In genomic region chr10:71479700-71480325, GRCm38 (mm10) we compare ENCODE assay signal across 8 mouse cellular contexts.
DNase-seq lines count a peak whose midpoint lies in the region.

No protein-coding gene starts in this region.

- H3K4me1 ChIP-seq in limb, embryonic 10.5 days = no peaks in the 10 kb centered on the region

- no peaks in the 10 kb centered on the region for H3K9me3 ChIP-seq in limb, embryonic 10.5 days (replicated peaks)

- H3K27me3 ChIP-seq in limb, embryonic 10.5 days (ENCODE audit: low read depth, poor library complexity, severe bottlenecking) = no peaks in the 10 kb centered on the region

- no peak overlapping the region for H3K4me3 ChIP-seq in limb, embryonic 10.5 days

- DNase-seq in 3134 (ENCODE audit: extremely low read depth, insufficient read length, low spot score) = peak; percentile 10
- peak; percentile 2 for DNase-seq in MEL-GATA-1-ER (ENCODE audit: extremely low read depth, low read depth)
- peak; percentile 68 for DNase-seq in cerebellum, adult 9-10 months
- peak; percentile 33 to 80 for DNase-seq in frontal cortex, postnatal 10 days (ENCODE audit: low spot score in 2 of 2)
- DNase-seq in kidney, adult 8-10 months = peak; percentile 22 to 69
- peak; percentile 84 for DNase-seq in limb, embryonic 10.5 days (ENCODE audit: low spot score)
- peak; percentile 72 for DNase-seq in ovary, postnatal 14 days (ENCODE audit: low spot score)
- DNase-seq in urinary bladder, postnatal 4 days (ENCODE audit: low spot score in 2 of 2) = peak; percentile 25 to 81

- H3K36me3 ChIP-seq in limb, embryonic 10.5 days = no peaks in the 10 kb centered on the region

- WGBS in limb, embryonic 10.5 days = 12% methylated on average over 8 of the region's 8 CpGs

- H3K27ac ChIP-seq in limb, embryonic 10.5 days = no peak overlapping the region

Comparison
In these comparisons a context has a peak if more than half of its experiments do, and no peak if none do; other contexts are left out.
1. DNase-seq: peak in every context shown above with its lines; median percentile 84 in limb, embryonic 10.5 days; 72 in ovary, postnatal 14 days; 68 in cerebellum, adult 9-10 months; 56 in frontal cortex, postnatal 10 days; 53 in urinary bladder, postnatal 4 days; 46 in kidney, adult 8-10 months; 10 in 3134; 2 in MEL-GATA-1-ER.